Comparison of ENCODE assay signal across 8 mouse cellular contexts in the genomic region with DNA sequence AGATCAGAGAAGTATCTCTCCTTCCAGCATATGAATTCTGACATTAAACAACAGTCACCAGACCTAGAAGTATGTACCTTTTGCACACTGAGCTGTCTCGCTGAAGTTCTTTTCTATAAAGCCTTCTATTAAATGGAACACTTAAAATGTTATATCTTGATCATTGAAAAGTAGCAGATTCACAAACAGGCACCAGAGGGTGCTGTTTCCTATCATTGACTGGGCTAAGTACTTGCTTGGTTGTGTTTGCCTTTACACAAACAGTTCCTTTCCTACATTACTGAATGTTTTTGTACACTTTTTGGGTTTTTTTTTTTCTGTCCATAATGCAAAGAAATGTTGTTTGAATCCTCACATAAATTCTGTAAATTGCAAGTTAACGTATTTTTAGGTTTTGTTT. TPM values are rescaled to one million over a fixed set of nuclear protein-coding genes. Genes with fewer than 3 reads are reported as not detected.
DNase-seq lines count a peak whose midpoint lies in the region; ATAC-seq and TF ChIP-seq lines count a peak whose summit lies in the region.
"Had no signal": no experiment of that assay in that cellular context is flagged by ENCODE, and none has a peak within 500 bp of the region (broad histone marks: within the 10 kb centered on the region; RNA-seq: fewer than 3 reads in every experiment).

No protein-coding gene starts in this region.

- no peaks in the 10 kb centered on the region for H3K36me3 ChIP-seq in kidney, adult 2 months (ENCODE audit: control insufficient read depth, insufficient read depth, low read length)
- peaks cover 9% of the 10 kb centered on the region for H3K36me3 ChIP-seq in G1E (replicated peaks)
- H3K36me3 ChIP-seq in midbrain, embryonic 13.5 days: no peaks in the 10 kb centered on the region

- no peaks in the 10 kb centered on the region for H3K27me3 ChIP-seq in kidney, adult 2 months (replicated peaks; ENCODE audit: control insufficient read depth, insufficient read depth, low read length)
- H3K27me3 ChIP-seq in G1E (ENCODE audit: insufficient read depth, low read length): no peaks in the 10 kb centered on the region
- no peaks in the 10 kb centered on the region for H3K27me3 ChIP-seq in midbrain, embryonic 13.5 days
- H3K27me3 ChIP-seq: limb, embryonic 13.5 days had no signal

- TF ChIP-seq POLR2A in kidney, adult 2 months (IDR thresholded peaks at IDR 0.05; ENCODE audit: low read depth, low read length): no peak

- H3K9ac ChIP-seq in midbrain, embryonic 13.5 days (replicated peaks): no peak overlapping the region
- H3K9ac ChIP-seq: limb, embryonic 13.5 days had no signal

- H3K9me3 ChIP-seq in G1E (replicated peaks): no peaks in the 10 kb centered on the region
- no peaks in the 10 kb centered on the region for H3K9me3 ChIP-seq in midbrain, embryonic 13.5 days
- H3K9me3 ChIP-seq: limb, embryonic 13.5 days had no signal

- H3K4me1 ChIP-seq in kidney, adult 2 months (ENCODE audit: control insufficient read depth, insufficient read depth, low read length): peaks cover 3% of the 10 kb centered on the region; the same call in 1 of the 2 replicates
- peaks cover 11% of the 10 kb centered on the region; the same call in 1 of the 2 replicates for H3K4me1 ChIP-seq in G1E (ENCODE audit: insufficient read depth, low read depth, low read length)
- peaks cover 7% of the 10 kb centered on the region; the same call in 1 of the 2 replicates for H3K4me1 ChIP-seq in midbrain, embryonic 13.5 days (replicated peaks)

- peak; percentile 58 for DNase-seq in kidney, adult 2 months
- no peak for DNase-seq in kidney, adult 11 months
- DNase-seq in CD4-positive, CD25-positive, alpha-beta regulatory T cell, adult 2 months (ENCODE audit: low read depth, low spot score): peak; percentile 83
- no peak for DNase-seq in G1E (ENCODE audit: low spot score)

- H3K27ac ChIP-seq in kidney, adult 2 months (ENCODE audit: insufficient read depth, low read depth, low read length): no peak overlapping the region
- no peak overlapping the region for H3K27ac ChIP-seq in midbrain, embryonic 13.5 days
- H3K27ac ChIP-seq: limb, embryonic 13.5 days had no signal

- TF ChIP-seq CTCF in kidney, adult 2 months (conservative IDR thresholded peaks at IDR 0.05; ENCODE audit: insufficient read depth, insufficient read length, low read depth, low read length): no peak
- 0 out of 2 replicates have a peak, but pooled peaks have one; percentile 17 for TF ChIP-seq CTCF in G1E (IDR thresholded peaks at IDR 0.05; ENCODE audit: low read depth, low read length)

- WGBS in kidney, adult 2 months: 69% methylated on average over 2 of the region's 2 CpGs
- WGBS in midbrain, embryonic 13.5 days: 83% methylated on average over 2 of the region's 2 CpGs

- H3K4me2 ChIP-seq in midbrain, embryonic 13.5 days (replicated peaks): no peak overlapping the region
- H3K4me2 ChIP-seq: limb, embryonic 13.5 days had no signal

- H3K4me3 ChIP-seq in kidney, adult 2 months (ENCODE audit: insufficient read depth, low read depth, low read length): no peak overlapping the region
- no peak overlapping the region for H3K4me3 ChIP-seq in G1E (ENCODE audit: low read depth, low read length)
- H3K4me3 ChIP-seq in midbrain, embryonic 13.5 days (replicated peaks): no peak overlapping the region
- H3K4me3 ChIP-seq: limb, embryonic 13.5 days had no signal

- no peak for ATAC-seq in G1E (ENCODE audit: extremely low read depth, insufficient number of reproducible peaks, low FRiP score, poor library complexity, severe bottlenecking)
- peak; percentile 46 for ATAC-seq in granulocyte monocyte progenitor cell, adult 5-6 weeks (replicated peaks; ENCODE audit: poor library complexity, severe bottlenecking)
- peak; percentile 84 for ATAC-seq in neutrophil, adult 5-6 weeks (ENCODE audit: extremely low read depth, insufficient number of reproducible peaks, low FRiP score, poor library complexity, severe bottlenecking)
- no peak for ATAC-seq in midbrain, embryonic 13.5 days

RNA-seq across cellular contexts. Expression of gene Lims1, which starts 35.9 kb away (rescaled TPM):
- 14.5 and 16.1 TPM in 2 replicates for polyA plus RNA-seq in kidney, adult 2 months (2012; rRNA removed)
- total RNA-seq in G1E (2014; fragmentation: Nextera tagmentation) (81.3 and 85.8 TPM in 2 replicates), G1E (2017) (59.3 and 64.7 TPM in 2 replicates)
- polyA plus RNA-seq in G1E (2012): 1.3 and 1.6 TPM in 2 replicates
- 61.1 and 85.1 TPM in 2 replicates for total RNA-seq in granulocyte monocyte progenitor cell, adult 5-6 weeks (2014; fragmentation: Nextera tagmentation)
- 72.9 and 90.6 TPM in 2 replicates for total RNA-seq in granulocyte monocyte progenitor cell, adult 5-6 weeks (2017)
- 52.9 and 61.9 TPM in 2 replicates for total RNA-seq in neutrophil, adult 5-6 weeks (2017)
- 62.1 and 65.6 TPM in 2 replicates for polyA plus RNA-seq in midbrain, embryonic 13.5 days (2015; fragmentation: Nextera tagmentation; extraction: Ambion mirVana)

Comparison
In these comparisons a context has a peak if more than half of its experiments do, and no peak if none do; other contexts are left out.
1. DNase-seq: peak in kidney, adult 2 months (single experiment) and CD4-positive, CD25-positive, alpha-beta regulatory T cell, adult 2 months (single experiment); none in kidney, adult 11 months (single experiment) and G1E (single experiment).
2. ATAC-seq: peak in granulocyte monocyte progenitor cell, adult 5-6 weeks (single experiment) and neutrophil, adult 5-6 weeks (single experiment); none in G1E (single experiment) and midbrain, embryonic 13.5 days (single experiment).